Mouse (Mus musculus) heart, embryonic 15.5 days (tissue): Measurements from ENCODE around the gene Rps5. TPM values are rescaled to one million over a fixed set of nuclear protein-coding genes. Genes with fewer than 3 reads are reported as not detected.
A peak's percentile ranks its signal among the peaks of the same experiment; 100 is the strongest.

Experiments used
- ATAC-seq: fragments of 200-750 bp; cut with Nextera tagmentation; replicated peaks from 2 replicates; pipeline ENCODE4 v1.8.0; 2017; ENCODE audit warnings: low read depth, moderate TSS enrichment; ENCODE audit not compliant: insufficient number of reproducible peaks, insufficient read depth, low FRiP score
- H3K27ac ChIP-seq: fragments of 300-500 bp; sonication (generic); 2 replicates; pipeline ENCODE4 v1.5.1; 2015; ENCODE audit warnings: mild to moderate bottlenecking, inconsistent platforms
- H3K27me3 ChIP-seq: fragments of 300-500 bp; sonication (generic); 2 replicates; pipeline ENCODE4 v1.6.1; 2015; ENCODE audit warnings: inconsistent platforms
- H3K36me3 ChIP-seq: fragments of 300-500 bp; sonication (generic); 2 replicates; pipeline ENCODE4 v1.6.1; 2015; ENCODE audit warnings: mild to moderate bottlenecking, inconsistent platforms
- H3K4me1 ChIP-seq: fragments of 300-500 bp; sonication (generic); replicated peaks from 2 replicates; pipeline ENCODE4 v1.6.1; 2015; ENCODE audit warnings: inconsistent platforms
- H3K4me2 ChIP-seq: fragments of 300-500 bp; sonication (generic); 2 replicates; pipeline ENCODE4 v1.6.1; 2015; ENCODE audit warnings: inconsistent platforms, mild to moderate bottlenecking, moderate library complexity
- H3K4me3 ChIP-seq: fragments of 300-500 bp; sonication (generic); 2 replicates; pipeline ENCODE4 v1.5.1; 2015; ENCODE audit warnings: mild to moderate bottlenecking, inconsistent platforms
- H3K9ac ChIP-seq: fragments of 300-500 bp; sonication (generic); 2 replicates; pipeline ENCODE4 v1.6.1; 2015; ENCODE audit warnings: mild to moderate bottlenecking, inconsistent platforms
- H3K9me3 ChIP-seq: fragments of 300-500 bp; sonication (generic); replicated peaks from 2 replicates; pipeline ENCODE4 v1.6.1; 2016; ENCODE audit warnings: inconsistent platforms
- WGBS: fragments of 180-500 bp; shearing (Covaris S2); methylation state at CpG from one replicate; pipeline ENCODE4 v1.1.7; 2015; ENCODE audit warnings: mixed read lengths; 5-methylcytosine and 5-hydroxymethylcytosine counted together
- polyA plus RNA-seq: library from polyadenylated mRNA; unstranded; fragments of >200 nt; fragmentation: Nextera tagmentation; extraction: Ambion mirVana; gene quantifications from 2 replicates; pipeline ENCODE4 v1.2.1, GENCODE M21; 2015

Gene Rps5
- polyA plus RNA-seq, 1 experiment from 2014 or later, result 453 TPM

GRCm38 (mm10) chr7:12959718-12960117 is 37.6 kb downstream of the Rps5 start:
- H3K4me1 ChIP-seq, result peaks cover 4% of the 10 kb centered on the region; the same call in 1 of the 2 replicates
- H3K4me3 ChIP-seq, result no peak overlapping the region
- H3K36me3 ChIP-seq, result no peaks in the 10 kb centered on the region
- no peak overlapping the region for H3K27ac ChIP-seq
- 32% methylated on average over 4 of the region's 4 CpGs for WGBS
- H3K9ac ChIP-seq, result no peak overlapping the region
- no peaks in the 10 kb centered on the region for H3K27me3 ChIP-seq
- no peak for ATAC-seq
- H3K9me3 ChIP-seq, result no peaks in the 10 kb centered on the region
- no peak overlapping the region for H3K4me2 ChIP-seq

DNA sequence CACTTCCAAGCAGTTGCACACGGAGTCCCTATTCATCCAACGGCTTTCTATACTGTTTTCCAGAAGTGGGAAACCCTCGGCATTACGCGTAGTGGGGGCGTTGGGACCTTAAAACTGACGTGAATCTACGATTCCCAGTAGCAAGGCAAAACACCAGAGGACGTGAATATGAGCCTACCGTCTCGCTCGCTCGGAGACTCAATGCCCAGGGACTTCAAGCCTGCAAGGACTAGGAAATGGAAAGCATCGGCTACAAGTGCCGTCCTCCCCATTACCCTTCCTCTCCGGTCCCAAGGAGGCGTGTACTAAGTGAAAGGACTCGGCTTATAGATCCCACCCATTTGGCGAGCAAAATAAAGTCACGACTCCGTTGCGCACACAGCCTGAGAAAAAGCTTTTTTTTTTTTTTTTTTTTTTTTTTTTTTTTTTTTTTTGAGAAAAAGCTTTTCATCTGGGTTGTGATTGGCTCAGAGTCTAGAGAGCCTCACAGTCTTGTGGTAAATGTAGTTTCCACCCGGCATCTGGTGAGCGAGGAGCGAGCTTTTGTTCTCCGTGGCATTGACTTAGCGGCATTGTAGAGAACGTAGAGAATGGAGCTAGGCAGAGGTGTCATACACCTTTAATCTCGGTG is 39.5 kb downstream of the Rps5 start:
- Histone ChIP-seq H3K9ac (peak overlapping the region; percentile 70), H3K27ac (peak overlapping the region; percentile 85), H3K4me1 (peaks cover 12% of the 10 kb centered on the region), H3K27me3 (no peaks in the 10 kb centered on the region), H3K4me2 (peak overlapping the region; percentile 80), H3K36me3 (no peaks in the 10 kb centered on the region), H3K9me3 (no peaks in the 10 kb centered on the region), H3K4me3 (peak overlapping the region; percentile 62)
- 2% methylated on average over 29 of the region's 29 CpGs for WGBS
- peak; percentile 72 for ATAC-seq

DNA sequence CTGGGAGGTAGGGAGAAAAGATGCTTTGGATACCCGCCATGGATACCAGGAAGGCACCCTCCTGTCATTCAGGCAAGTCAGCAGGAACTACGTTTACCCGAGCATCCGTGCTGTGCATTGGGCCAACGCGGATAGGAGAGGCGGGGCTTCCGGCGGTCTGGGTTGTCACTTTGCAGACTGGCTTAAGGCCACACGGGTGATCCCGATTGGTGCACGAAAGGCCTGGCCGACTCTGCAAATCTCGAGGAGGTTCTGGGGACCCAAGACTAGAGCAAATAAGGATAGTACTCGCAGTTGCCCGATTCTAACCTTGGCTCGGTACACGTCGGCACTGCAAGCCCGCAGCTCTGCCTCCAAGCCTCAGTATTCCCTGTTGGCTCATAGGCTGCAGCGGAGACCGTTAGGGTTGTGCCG is 43.6 kb downstream of the Rps5 start, which contains the start of gene Zfp324:
Gene Zfp324, plus strand, starts transcription at position 161 of the 414 bp plus-strand sequence.
- WGBS, result under 1% methylated on average over 23 of the region's 23 CpGs
- peak within 1 kb of the TSS; percentile 80 for H3K4me3 ChIP-seq
- peak within 1 kb of the TSS; percentile 93 for H3K4me2 ChIP-seq
- H3K9me3 ChIP-seq, result no peaks in the 10 kb centered on the region
- peak; percentile 87 for ATAC-seq
- H3K27me3 ChIP-seq, result no peaks in the 10 kb centered on the region
- H3K4me1 ChIP-seq, result peaks cover 21% of the 10 kb centered on the region
- H3K9ac ChIP-seq, result peak within 1 kb of the TSS; percentile 89
- peaks cover 21% of the 10 kb centered on the region for H3K36me3 ChIP-seq
- peak within 1 kb of the TSS; percentile 85 for H3K27ac ChIP-seq

- Histone ChIP-seq H3K4me3 (peak overlapping the region; percentile 80), H3K27me3 (no peaks in the 10 kb centered on the region), H3K4me1 (peaks cover 17% of the 10 kb centered on the region), H3K27ac (peak overlapping the region; percentile 85), H3K9me3 (no peaks in the 10 kb centered on the region), H3K4me2 (peak overlapping the region; percentile 93), H3K36me3 (peaks cover 27% of the 10 kb centered on the region), H3K9ac (peak overlapping the region; percentile 89)
- peak; percentile 44 for ATAC-seq
- WGBS, result under 1% methylated on average over 29 of the region's 29 CpGs
Observed at GRCm38 (mm10) chr7:12966104-12966845, 44.2 kb downstream of the Rps5 start.

- Histone ChIP-seq H3K36me3 (peaks cover 39% of the 10 kb centered on the region), H3K4me1 (peaks cover 10% of the 10 kb centered on the region), H3K4me2 (no peak overlapping the region), H3K4me3 (no peak overlapping the region), H3K9ac (no peak overlapping the region), H3K9me3 (no peaks in the 10 kb centered on the region), H3K27ac (no peak overlapping the region), H3K27me3 (no peaks in the 10 kb centered on the region)
- ATAC-seq, result no peak
- 92% methylated on average over 25 of the region's 25 CpGs for WGBS
Observed at GRCm38 (mm10) chr7:12970906-12971305, 48.8 kb downstream of the Rps5 start.

Other genes starting within 250 kb of the Rps5 start
- not detected in 2 replicates for gene Vmn2r55, start 237.3 kb upstream of the Rps5 start, polyA plus RNA-seq
- gene Vmn2r56, start 187.3 kb upstream of the Rps5 start, polyA plus RNA-seq, result not detected in 2 replicates
- 4.7 and 5.9 TPM in 2 replicates for gene Zscan18, start 118.7 kb upstream of the Rps5 start, polyA plus RNA-seq
- gene Zfp329, start 103.4 kb upstream of the Rps5 start, polyA plus RNA-seq, result 9.6 and 10.2 TPM in 2 replicates
- 22.1 and 22.9 TPM in 2 replicates for gene Zfp110, start 87.5 kb upstream of the Rps5 start, polyA plus RNA-seq
- gene Zfp128, start 41.1 kb upstream of the Rps5 start, polyA plus RNA-seq, result 2.9 and 3.3 TPM in 2 replicates
- gene Zscan22, start 24.5 kb upstream of the Rps5 start, polyA plus RNA-seq, result 9.5 and 11.2 TPM in 2 replicates
- 0.47 and 0.49 TPM in 2 replicates for gene Rnf225, start 5.1 kb downstream of the Rps5 start, polyA plus RNA-seq
- 5.2 and 7.5 TPM in 2 replicates for gene Zfp324, start 43.5 kb downstream of the Rps5 start, polyA plus RNA-seq
- 5.0 and 6.4 TPM in 2 replicates for gene Zfp446, start 55.6 kb downstream of the Rps5 start, polyA plus RNA-seq
- 0.14 TPM in 1 of 2 replicates, not detected in the other for gene Slc27a5, start 75.9 kb downstream of the Rps5 start, polyA plus RNA-seq
- gene Trim28, start 76.8 kb downstream of the Rps5 start, polyA plus RNA-seq, result 116 and 173 TPM in 2 replicates
- gene Zbtb45, start 87.7 kb downstream of the Rps5 start, polyA plus RNA-seq, result 12.2 and 18.0 TPM in 2 replicates
- gene Chmp2a, start 112.5 kb downstream of the Rps5 start, polyA plus RNA-seq, result 129 and 133 TPM in 2 replicates
- 107 and 130 TPM in 2 replicates for gene Ube2m, start 116.0 kb downstream of the Rps5 start, polyA plus RNA-seq
- gene Mzf1, start 132.5 kb downstream of the Rps5 start, polyA plus RNA-seq, result 1.5 and 2.1 TPM in 2 replicates
- gene Vmn1r85, start 172.9 kb downstream of the Rps5 start, polyA plus RNA-seq, result not detected in 2 replicates
- gene Vmn1r86, start 197.6 kb downstream of the Rps5 start, polyA plus RNA-seq, result not detected in 2 replicates
- gene Vmn1r87, start 217.9 kb downstream of the Rps5 start, polyA plus RNA-seq, result not detected in 2 replicates
- gene Vmn1r88, start 237.3 kb downstream of the Rps5 start, polyA plus RNA-seq, result not detected in 2 replicates